Mouse (Mus musculus): ENCODE measurements at regions not wholly inside any gene's neighbourhood (a gene's known extent, or its start where the extent isn't known, plus 50 kb on each side); places are given as distances from the start of the nearest gene placed in this dataset.

- TF ChIP-seq CTCF (IDR thresholded peaks at IDR 0.05; ENCODE audit: low read depth): no peak
- no peak for TF ChIP-seq EP300 (optimal IDR thresholded peaks at IDR 0.05)
Observed at GRCm38 (mm10) chr11:25321494-25321893, 889.1 kb downstream of the 5730522E02Rik start.

Data from stomach, postnatal 0 days (tissue).